Mouse (Mus musculus) limb, embryonic 13.5 days (tissue): ENCODE results near the gene Trim47. TPM values are rescaled to one million over a fixed set of nuclear protein-coding genes. Genes with fewer than 3 reads are reported as not detected.
"Not testable (repeated sequence)": the region's sequence is repeated elsewhere in the genome, so short reads cannot be mapped to it uniquely, and the experiment has no call there.

Experiments used
- ATAC-seq: fragments of 200-750 bp; cut with Nextera tagmentation; 2 replicates; pipeline ENCODE4 v1.8.0; 2017; ENCODE audit warnings: low read depth, moderate number of reproducible peaks, moderate TSS enrichment; ENCODE audit not compliant: low FRiP score
- H3K27ac ChIP-seq: fragments of 300-500 bp; sonication (generic); 2 replicates; pipeline ENCODE4 v1.5.1; 2015; ENCODE audit warnings: inconsistent platforms, mild to moderate bottlenecking, moderate library complexity
- H3K27me3 ChIP-seq: fragments of 300-500 bp; sonication (generic); 2 replicates; pipeline ENCODE4 v1.6.1; 2015; ENCODE audit warnings: mild to moderate bottlenecking, inconsistent platforms
- H3K36me3 ChIP-seq: fragments of 300-500 bp; sonication (generic); 2 replicates; pipeline ENCODE4 v1.6.1; 2015; ENCODE audit warnings: inconsistent platforms, mild to moderate bottlenecking, moderate library complexity
- H3K4me1 ChIP-seq: fragments of 300-500 bp; sonication (generic); 2 replicates; pipeline ENCODE4 v1.6.1; 2015; ENCODE audit warnings: inconsistent platforms
- H3K4me2 ChIP-seq: fragments of 300-500 bp; sonication (generic); replicated peaks from 2 replicates; pipeline ENCODE4 v1.6.1; 2015; ENCODE audit warnings: inconsistent platforms, mild to moderate bottlenecking, moderate library complexity
- H3K4me3 ChIP-seq: fragments of 300-500 bp; sonication (generic); 2 replicates; pipeline ENCODE4 v1.5.1; 2015; ENCODE audit warnings: moderate library complexity, mild to moderate bottlenecking, inconsistent platforms
- H3K9ac ChIP-seq: fragments of 300-500 bp; sonication (generic); 2 replicates; pipeline ENCODE4 v1.6.1; 2015; ENCODE audit warnings: mild to moderate bottlenecking, inconsistent platforms
- H3K9me3 ChIP-seq: fragments of 300-500 bp; sonication (generic); 2 replicates; pipeline ENCODE4 v1.6.1; 2016; ENCODE audit warnings: inconsistent platforms
- WGBS: fragments of 180-500 bp; shearing (Covaris S2); methylation state at CpG from one replicate; pipeline ENCODE4 v1.1.7; 2015; 5-methylcytosine and 5-hydroxymethylcytosine counted together
- polyA plus RNA-seq: library from polyadenylated mRNA; unstranded; fragments of >200 nt; fragmentation: Nextera tagmentation; extraction: Ambion mirVana; gene quantifications from 2 replicates; pipeline ENCODE4 v1.2.1, GENCODE M21; 2015

Trim47 gene
- polyA plus RNA-seq, 1 experiment from 2014 or later = 15.9 TPM

- H3K27ac ChIP-seq = peak overlapping the region; percentile 2; the same call in 1 of the 2 replicates
- 0 out of 2 replicates have a peak, but pooled peaks cover 5% of the 10 kb centered on the region for H3K9me3 ChIP-seq
- no peaks in the 10 kb centered on the region for H3K4me1 ChIP-seq
- no peaks in the 10 kb centered on the region for H3K36me3 ChIP-seq
- 61% methylated on average over 16 of the region's 16 CpGs for WGBS
- no peaks in the 10 kb centered on the region for H3K27me3 ChIP-seq
- ATAC-seq = no peak
- H3K4me3 ChIP-seq = no peak overlapping the region
- H3K9ac ChIP-seq = no peak overlapping the region
- no peak overlapping the region for H3K4me2 ChIP-seq
Measured at GRCm38 (mm10) chr11:116093771-116094565, 33.0 kb downstream of the Trim47 start.

- H3K4me3 ChIP-seq, H3K27ac ChIP-seq, H3K4me2 ChIP-seq, H3K36me3 ChIP-seq, H3K4me1 ChIP-seq, H3K9ac ChIP-seq, H3K9me3 ChIP-seq, H3K27me3 ChIP-seq, ATAC-seq: not testable (repeated sequence)
- WGBS = 90% methylated on average over 6 of the region's 6 CpGs
Measured at GRCm38 (mm10) chr11:116092959-116093358, 34.1 kb downstream of the Trim47 start.

GRCm38 (mm10) chr11:116091591-116091990, 35.4 kb downstream of the Trim47 start:
- 81% methylated on average over 6 of the region's 6 CpGs for WGBS
- Histone ChIP-seq H3K36me3 (no peaks in the 10 kb centered on the region), H3K27ac (no peak overlapping the region), H3K27me3 (no peaks in the 10 kb centered on the region), H3K4me3 (no peak overlapping the region), H3K9me3 (0 out of 2 replicates have a peak, but pooled peaks cover 1% of the 10 kb centered on the region), H3K9ac (no peak overlapping the region), H3K4me1 (peaks cover 10% of the 10 kb centered on the region), H3K4me2 (no peak overlapping the region)
- no peak for ATAC-seq

- 87% methylated on average over 6 of the region's 6 CpGs for WGBS
- H3K27me3 ChIP-seq = no peaks in the 10 kb centered on the region
- no peak overlapping the region for H3K9ac ChIP-seq
- no peaks in the 10 kb centered on the region; the same call in 1 of the 2 replicates for H3K36me3 ChIP-seq
- no peak overlapping the region for H3K27ac ChIP-seq
- H3K4me2 ChIP-seq = no peak overlapping the region
- H3K4me3 ChIP-seq = no peak overlapping the region
- peaks cover 21% of the 10 kb centered on the region for H3K4me1 ChIP-seq
- ATAC-seq = no peak
- no peaks in the 10 kb centered on the region for H3K9me3 ChIP-seq
Measured at GRCm38 (mm10) chr11:116089545-116089944, 37.5 kb downstream of the Trim47 start.

GRCm38 (mm10) chr11:116088741-116089394, 38.1 kb downstream of the Trim47 start:
- no peak overlapping the region for H3K9ac ChIP-seq
- no peak overlapping the region for H3K4me2 ChIP-seq
- H3K36me3 ChIP-seq = peaks cover 4% of the 10 kb centered on the region
- H3K27ac ChIP-seq = no peak overlapping the region
- H3K4me3 ChIP-seq = no peak overlapping the region
- ATAC-seq = no peak
- WGBS = 84% methylated on average over 11 of the region's 11 CpGs
- peaks cover 21% of the 10 kb centered on the region for H3K4me1 ChIP-seq
- no peaks in the 10 kb centered on the region for H3K27me3 ChIP-seq
- H3K9me3 ChIP-seq = no peaks in the 10 kb centered on the region

- peak overlapping the region; percentile 49; the same call in 1 of the 2 replicates for H3K4me3 ChIP-seq
- ATAC-seq = no peak
- H3K4me1 ChIP-seq = peaks cover 21% of the 10 kb centered on the region
- peak overlapping the region; percentile 55; the same call in 1 of the 2 replicates for H3K9ac ChIP-seq
- H3K9me3 ChIP-seq = no peaks in the 10 kb centered on the region
- H3K27me3 ChIP-seq = no peaks in the 10 kb centered on the region
- peaks cover 11% of the 10 kb centered on the region for H3K36me3 ChIP-seq
- H3K4me2 ChIP-seq = peak overlapping the region; percentile 64
- 82% methylated on average over 8 of the region's 8 CpGs for WGBS
- no peak overlapping the region; the same call in 1 of the 2 replicates for H3K27ac ChIP-seq
Measured at GRCm38 (mm10) chr11:116088188-116088587, 38.8 kb downstream of the Trim47 start.

- Histone ChIP-seq H3K9ac (peak overlapping the region; percentile 55), H3K9me3 (no peaks in the 10 kb centered on the region), H3K27me3 (no peaks in the 10 kb centered on the region), H3K36me3 (peaks cover 17% of the 10 kb centered on the region), H3K4me2 (peak overlapping the region; percentile 64), H3K4me1 (peaks cover 21% of the 10 kb centered on the region), H3K27ac (peak overlapping the region; percentile 75), H3K4me3 (peak overlapping the region; percentile 49)
- WGBS = 2% methylated on average over 31 of the region's 31 CpGs
- peak; percentile 76 for ATAC-seq
Measured at GRCm38 (mm10) chr11:116087194-116088130, 39.5 kb downstream of the Trim47 start.

- peaks cover 26% of the 10 kb centered on the region for H3K36me3 ChIP-seq
- H3K27ac ChIP-seq = peak within 1 kb of the TSS; percentile 75
- no peaks in the 10 kb centered on the region for H3K27me3 ChIP-seq
- peak; percentile 96 for ATAC-seq
- WGBS = 3% methylated on average over 40 of the region's 43 CpGs
- H3K9me3 ChIP-seq = no peaks in the 10 kb centered on the region
- peaks cover 21% of the 10 kb centered on the region for H3K4me1 ChIP-seq
- peak within 1 kb of the TSS; percentile 67 for H3K4me2 ChIP-seq
- H3K4me3 ChIP-seq = peak within 1 kb of the TSS; percentile 49
- H3K9ac ChIP-seq = peak within 1 kb of the TSS; percentile 55
Measured at GRCm38 (mm10) chr11:116086258-116087193, 40.5 kb downstream of the Trim47 start, which contains the start of gene Wbp2. Wbp2 (minus strand) TSS chr11:116086995.

- H3K27me3 ChIP-seq = no peaks in the 10 kb centered on the region
- peaks cover 21% of the 10 kb centered on the region for H3K4me1 ChIP-seq
- no peak overlapping the region for H3K9ac ChIP-seq
- H3K9me3 ChIP-seq = no peaks in the 10 kb centered on the region
- no peak overlapping the region for H3K4me3 ChIP-seq
- no peak overlapping the region for H3K27ac ChIP-seq
- 89% methylated on average over 6 of the region's 6 CpGs for WGBS
- peaks cover 50% of the 10 kb centered on the region for H3K36me3 ChIP-seq
- no peak for ATAC-seq
- H3K4me2 ChIP-seq = no peak overlapping the region
Measured at GRCm38 (mm10) chr11:116084166-116084565, 42.8 kb downstream of the Trim47 start.

GRCm38 (mm10) chr11:116083096-116083672, 43.8 kb downstream of the Trim47 start:
- peaks cover 29% of the 10 kb centered on the region for H3K4me1 ChIP-seq
- H3K36me3 ChIP-seq = peaks cover 56% of the 10 kb centered on the region
- H3K9ac ChIP-seq = no peak overlapping the region
- no peak for ATAC-seq
- no peaks in the 10 kb centered on the region for H3K9me3 ChIP-seq
- H3K27ac ChIP-seq = no peak overlapping the region
- H3K4me3 ChIP-seq = no peak overlapping the region
- H3K27me3 ChIP-seq = no peaks in the 10 kb centered on the region
- no peak overlapping the region for H3K4me2 ChIP-seq
- 86% methylated on average over 14 of the region's 14 CpGs for WGBS
